Mouse (Mus musculus) intestine, embryonic 16.5 days (tissue): ENCODE results near the gene Prdx5. TPM values are rescaled to one million over a fixed set of nuclear protein-coding genes. Genes with fewer than 3 reads are reported as not detected.
A peak's percentile ranks its signal among the peaks of the same experiment; 100 is the strongest.
"Not testable (repeated sequence)": the region's sequence is repeated elsewhere in the genome, so short reads cannot be mapped to it uniquely, and the experiment has no call there.

Experiments
- ATAC-seq: fragments of 200-750 bp; cut with Nextera tagmentation; 2 replicates; pipeline ENCODE4 v1.8.0; 2017; ENCODE audit warnings: moderate TSS enrichment, moderate library complexity
- H3K27ac ChIP-seq: fragments of 300-500 bp; sonication (generic); 2 replicates; pipeline ENCODE4 v1.5.1; 2014; ENCODE audit warnings: mild to moderate bottlenecking, low read length
- H3K27me3 ChIP-seq: fragments of 300-500 bp; sonication (generic); replicated peaks from 2 replicates; pipeline ENCODE4 v1.6.1; 2014; ENCODE audit warnings: low read length, control low read depth, mixed read lengths; ENCODE audit not compliant: control insufficient read depth, insufficient read depth
- H3K36me3 ChIP-seq: fragments of 300-500 bp; sonication (generic); 2 replicates; pipeline ENCODE4 v1.6.1; 2014; ENCODE audit warnings: low read length, control low read depth; ENCODE audit not compliant: control insufficient read depth, insufficient read depth
- H3K4me1 ChIP-seq: fragments of 300-500 bp; sonication (generic); 2 replicates; pipeline ENCODE4 v1.6.1; 2014; ENCODE audit warnings: low read length, control low read depth, mixed read lengths; ENCODE audit not compliant: control insufficient read depth, insufficient read depth
- H3K4me2 ChIP-seq: fragments of 300-500 bp; sonication (generic); 2 replicates; pipeline ENCODE4 v1.6.1; 2014; ENCODE audit warnings: low read depth, low read length, control low read depth
- H3K4me3 ChIP-seq: fragments of 300-500 bp; sonication (generic); 2 replicates; pipeline ENCODE4 v1.5.1; 2014; ENCODE audit warnings: mild to moderate bottlenecking, low read length
- H3K9ac ChIP-seq: fragments of 300-500 bp; sonication (generic); 2 replicates; pipeline ENCODE4 v1.6.1; 2014; ENCODE audit warnings: low read depth, low read length
- H3K9me3 ChIP-seq: fragments of 300-500 bp; sonication (generic); 2 replicates; pipeline ENCODE4 v1.6.1; 2016; ENCODE audit warnings: low read length, control low read depth; ENCODE audit not compliant: control insufficient read depth
- WGBS: fragments of 180-500 bp; shearing (Covaris S2); extraction: QIAGEN DNeasy Blood & Tissue Kit; methylation state at CpG from one replicate; pipeline ENCODE4 v1.1.7; 2014; 5-methylcytosine and 5-hydroxymethylcytosine counted together
- polyA plus RNA-seq: library from polyadenylated mRNA; unstranded; fragments of >200 nt; fragmentation: Nextera tagmentation; extraction: Ambion mirVana; gene quantifications from 2 replicates; pipeline ENCODE4 v1.2.1, GENCODE M21; 2015

The Prdx5 gene
- polyA plus RNA-seq, 1 experiment from 2014 or later, result 234 TPM

DNA sequence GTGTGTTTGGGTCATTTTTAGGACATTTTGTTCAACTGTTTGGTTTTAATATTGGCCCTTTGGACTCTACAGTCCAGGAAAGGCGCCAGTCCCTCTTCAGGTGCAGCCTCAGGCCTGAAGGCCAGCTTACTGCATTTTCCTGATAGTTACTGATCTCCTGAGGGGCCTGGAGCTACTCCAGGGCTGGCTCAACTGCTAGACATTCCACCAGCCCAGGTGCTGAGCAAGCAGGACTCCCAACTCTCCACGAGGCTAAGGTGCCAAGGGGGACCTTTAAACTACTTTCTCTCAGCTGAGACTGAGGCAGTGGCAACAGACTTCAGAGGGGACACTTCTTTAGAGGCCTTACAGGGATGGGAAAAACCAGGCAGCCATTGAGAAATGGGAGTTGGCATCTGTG lies 5.1 kb downstream of the Prdx5 start:
- H3K9ac ChIP-seq, result no peak overlapping the region
- no peaks in the 10 kb centered on the region for H3K9me3 ChIP-seq
- H3K27ac ChIP-seq, result no peak overlapping the region
- peaks cover 6% of the 10 kb centered on the region; the same call in 1 of the 2 replicates for H3K36me3 ChIP-seq
- 78% methylated on average over 2 of the region's 2 CpGs for WGBS
- no peak for ATAC-seq
- no peak overlapping the region for H3K4me3 ChIP-seq
- H3K4me1 ChIP-seq, result peaks cover 7% of the 10 kb centered on the region
- no peaks in the 10 kb centered on the region for H3K27me3 ChIP-seq
- H3K4me2 ChIP-seq, result no peak overlapping the region

DNA sequence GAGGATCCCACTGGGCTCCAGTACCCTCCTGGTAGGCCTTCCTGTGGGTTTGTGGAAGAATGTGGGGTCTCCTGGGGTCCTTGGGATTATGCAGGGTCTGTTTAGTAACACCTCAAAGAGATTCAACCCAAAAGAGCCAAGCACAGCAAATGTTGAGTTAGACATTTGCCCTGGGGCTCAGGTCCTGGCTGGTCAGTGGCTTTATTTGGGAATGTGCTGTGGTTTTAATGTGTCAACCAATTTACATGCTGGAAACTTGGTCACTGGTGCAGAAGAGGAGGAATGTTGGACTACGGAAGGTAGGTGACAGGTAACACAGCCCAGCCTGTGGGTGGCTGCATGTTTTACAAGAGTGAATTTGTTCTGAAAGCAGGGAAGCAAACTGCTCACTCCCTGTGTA lies 6.9 kb downstream of the Prdx5 start:
- WGBS, result 86% methylated on average over 1 of the region's 1 CpGs
- Histone ChIP-seq H3K27ac (no peak overlapping the region), H3K9me3 (no peaks in the 10 kb centered on the region)

DNA sequence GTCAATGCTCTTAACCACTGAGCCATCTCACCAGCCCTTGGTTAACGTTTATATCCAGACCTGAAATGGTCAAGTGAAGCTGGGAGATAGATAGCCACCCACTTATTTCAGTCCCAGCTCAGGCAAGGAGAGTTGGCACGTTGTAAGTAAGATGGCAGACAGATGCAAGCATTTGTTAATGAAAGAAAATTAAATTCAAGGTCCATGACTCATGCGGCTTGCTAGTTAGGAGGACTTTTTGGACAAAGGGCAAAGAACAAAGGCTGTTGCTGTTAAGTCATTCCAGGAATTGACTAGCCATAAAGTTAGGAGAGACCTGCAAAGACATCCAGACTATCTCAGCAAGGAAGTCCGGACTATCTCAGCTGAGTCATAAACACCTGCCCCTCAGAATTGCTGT lies 10.3 kb downstream of the Prdx5 start:
- Histone ChIP-seq H3K4me1 (no peaks in the 10 kb centered on the region), H3K4me2 (no peak overlapping the region), H3K27ac (no peak overlapping the region), H3K9me3 (no peaks in the 10 kb centered on the region), H3K27me3 (no peaks in the 10 kb centered on the region), H3K4me3 (no peak overlapping the region), H3K36me3 (0 out of 2 replicates have a peak, but pooled peaks cover 3% of the 10 kb centered on the region), H3K9ac (no peak overlapping the region)
- ATAC-seq, result no peak
- 71% methylated on average over 4 of the region's 4 CpGs for WGBS

More for the DNA sequence above, 6.9 kb downstream of the Prdx5 start:
- H3K4me2 ChIP-seq, result no peak overlapping the region
- H3K27me3 ChIP-seq, result no peaks in the 10 kb centered on the region
- peaks cover 6% of the 10 kb centered on the region; the same call in 1 of the 2 replicates for H3K36me3 ChIP-seq
- H3K4me3 ChIP-seq, result no peak overlapping the region
- H3K4me1 ChIP-seq, result 0 out of 2 replicates have a peak, but pooled peaks cover 2% of the 10 kb centered on the region
- no peak overlapping the region for H3K9ac ChIP-seq
- no peak for ATAC-seq

DNA sequence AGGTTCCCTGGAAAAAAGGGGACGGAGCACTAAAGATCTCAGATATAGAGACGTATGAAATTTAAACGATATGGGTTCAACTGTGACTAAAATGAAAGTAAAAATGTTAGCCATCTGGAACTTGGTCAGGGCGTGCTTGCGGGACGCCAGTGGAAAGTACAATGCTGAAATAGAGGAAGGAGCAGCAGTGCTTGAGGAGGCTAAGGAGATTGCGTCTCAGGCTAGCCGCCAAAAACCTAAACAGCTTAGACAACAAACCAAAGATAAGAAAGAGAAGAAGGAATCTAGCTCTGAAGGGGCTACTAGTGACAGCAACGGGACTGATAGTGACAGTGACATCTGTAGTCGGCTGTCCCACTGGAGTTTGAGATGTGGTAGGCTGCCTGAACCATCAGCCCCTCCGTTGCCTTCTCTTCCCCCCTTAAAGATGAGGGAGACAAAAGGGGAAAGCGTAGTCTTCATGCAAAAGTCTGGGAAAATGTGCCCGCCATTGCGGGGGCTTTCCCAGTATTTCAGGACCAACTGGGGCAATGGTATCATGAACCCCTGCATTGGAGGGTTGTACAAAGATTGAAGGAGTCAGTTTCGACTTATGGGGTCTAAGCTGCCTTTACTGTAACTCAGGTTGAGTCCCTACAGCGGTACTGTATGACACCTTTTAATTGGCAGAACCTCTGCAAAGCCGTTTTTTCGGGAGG lies 14.1 kb downstream of the Prdx5 start:
- 86% methylated on average over 18 of the region's 18 CpGs for WGBS
- not testable (repeated sequence) for ATAC-seq, H3K27ac ChIP-seq, H3K4me1 ChIP-seq, H3K36me3 ChIP-seq, H3K27me3 ChIP-seq, H3K4me3 ChIP-seq, H3K9me3 ChIP-seq, H3K9ac ChIP-seq, H3K4me2 ChIP-seq

DNA sequence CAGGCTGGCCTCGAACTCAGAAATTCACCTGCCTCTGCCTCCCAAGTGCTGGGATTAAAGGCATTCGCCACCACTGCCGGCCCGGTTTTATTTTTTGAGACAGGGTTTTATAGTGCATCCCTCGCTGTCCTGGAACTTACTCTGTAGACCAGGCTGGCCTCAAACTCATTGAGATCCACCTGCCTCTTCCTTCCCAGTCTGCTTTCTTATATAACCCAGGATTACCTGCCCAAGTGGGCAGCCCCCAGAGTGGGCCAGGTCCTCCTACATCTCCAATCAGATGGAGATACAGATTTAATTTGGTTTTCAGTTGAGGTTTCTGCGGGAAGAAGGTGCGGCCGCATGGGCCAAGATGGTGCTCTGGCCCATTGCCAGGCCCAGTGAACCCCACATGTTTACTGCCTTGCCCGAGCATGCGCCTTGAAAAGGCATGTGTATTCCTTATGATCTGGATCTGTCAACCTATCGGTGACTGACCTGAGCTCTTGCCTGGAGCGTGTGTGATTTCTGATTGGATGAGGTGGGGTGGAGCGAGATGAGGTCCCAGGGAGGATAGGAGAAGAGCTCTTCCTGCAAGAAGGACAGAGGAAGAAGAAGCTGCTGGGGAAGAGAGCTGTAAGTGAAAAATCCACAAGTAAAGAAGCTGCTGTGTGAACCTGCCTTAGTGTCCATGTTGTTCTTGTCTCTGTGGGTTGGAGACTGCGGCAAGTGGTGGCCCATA lies 16.0 kb downstream of the Prdx5 start:
- Histone ChIP-seq H3K36me3 (no peaks in the 10 kb centered on the region), H3K4me2 (no peak overlapping the region), H3K4me1 (peaks cover 2% of the 10 kb centered on the region), H3K4me3 (no peak overlapping the region), H3K9ac (no peak overlapping the region), H3K27ac (no peak overlapping the region), H3K9me3 (no peaks in the 10 kb centered on the region), H3K27me3 (no peaks in the 10 kb centered on the region)
- ATAC-seq, result no peak
- 91% methylated on average over 14 of the region's 14 CpGs for WGBS

DNA sequence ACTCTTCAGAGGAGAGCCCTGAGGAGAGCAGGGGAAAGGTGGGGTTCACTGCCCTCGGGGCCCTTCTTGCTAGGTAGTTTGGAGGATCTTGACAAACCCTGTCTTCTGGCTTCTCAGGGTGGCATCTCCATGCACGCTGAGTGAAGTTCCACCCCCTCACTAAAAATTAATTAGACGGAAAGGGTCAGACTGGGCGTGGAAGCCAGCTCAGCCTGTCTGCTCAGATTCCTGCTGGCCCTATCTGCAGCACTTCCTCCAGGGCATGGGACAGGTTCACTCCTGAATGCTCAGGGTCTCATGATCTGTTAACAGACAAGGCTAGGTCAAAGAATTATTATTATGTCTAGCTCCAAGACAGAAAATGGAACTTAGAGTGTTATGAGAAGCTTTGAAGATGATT lies 17.4 kb downstream of the Prdx5 start:
- Histone ChIP-seq H3K27me3 (no peaks in the 10 kb centered on the region), H3K9me3 (no peaks in the 10 kb centered on the region), H3K36me3 (no peaks in the 10 kb centered on the region), H3K27ac (no peak overlapping the region), H3K4me2 (no peak overlapping the region), H3K4me3 (no peak overlapping the region), H3K4me1 (peaks cover 2% of the 10 kb centered on the region), H3K9ac (no peak overlapping the region)
- WGBS, result 56% methylated on average over 4 of the region's 4 CpGs
- ATAC-seq, result peak; percentile 69; the same call in 1 of the 2 replicates

DNA sequence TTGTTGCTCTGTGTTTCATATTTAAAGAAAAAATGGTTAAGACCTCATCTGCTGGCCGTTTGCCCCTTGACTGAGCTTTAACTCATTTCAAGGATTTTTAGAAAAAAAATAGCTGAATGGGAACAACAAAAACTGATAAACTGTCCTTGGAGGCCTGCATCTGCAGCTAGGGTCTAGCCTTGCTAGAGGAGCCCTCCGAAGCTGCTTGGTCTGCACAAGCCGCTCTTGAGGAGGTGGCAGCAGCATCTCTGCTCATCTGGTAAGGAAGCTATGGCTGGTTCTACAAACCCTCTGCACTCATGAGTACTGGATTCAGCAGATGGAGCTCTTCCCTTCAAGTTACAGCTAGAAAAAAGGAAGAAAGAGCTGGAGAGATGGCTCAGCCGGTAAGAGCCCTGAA lies 31.9 kb downstream of the Prdx5 start:
- no peak overlapping the region for H3K27ac ChIP-seq
- 87% methylated on average over 4 of the region's 4 CpGs for WGBS

DNA sequence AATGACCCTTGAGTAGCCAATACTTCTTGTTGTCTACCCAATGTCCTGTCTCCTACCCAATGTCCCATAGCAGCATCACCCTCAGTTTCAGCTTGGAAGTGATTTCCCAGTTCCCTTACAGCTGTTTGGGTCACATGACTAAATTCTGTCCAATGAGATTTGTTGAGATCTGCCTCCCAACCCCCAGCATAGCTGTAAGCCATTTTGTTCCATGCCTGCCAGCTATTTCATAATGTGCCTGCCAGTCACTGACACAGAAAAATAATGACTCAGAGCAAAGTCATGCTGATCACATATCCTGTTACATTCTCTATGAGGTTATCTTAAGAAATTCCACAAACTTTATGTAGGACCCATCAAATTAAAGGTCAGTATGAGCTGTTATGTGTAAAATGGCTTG lies 33.1 kb downstream of the Prdx5 start:
- H3K27ac ChIP-seq, result no peak overlapping the region
- H3K9me3 ChIP-seq, result peaks cover 3% of the 10 kb centered on the region; the same call in 1 of the 2 replicates
- H3K9ac ChIP-seq, result no peak overlapping the region
- H3K27me3 ChIP-seq, result no peaks in the 10 kb centered on the region
- ATAC-seq, result no peak
- no peaks in the 10 kb centered on the region for H3K4me1 ChIP-seq
- H3K4me3 ChIP-seq, result no peak overlapping the region
- no peak overlapping the region for H3K4me2 ChIP-seq
- H3K36me3 ChIP-seq, result no peaks in the 10 kb centered on the region

More for the DNA sequence above, 31.9 kb downstream of the Prdx5 start:
- Histone ChIP-seq H3K9ac (no peak overlapping the region), H3K9me3 (peaks cover 3% of the 10 kb centered on the region; the same call in 1 of the 2 replicates), H3K4me2 (no peak overlapping the region), H3K4me1 (no peaks in the 10 kb centered on the region), H3K27me3 (no peaks in the 10 kb centered on the region), H3K36me3 (no peaks in the 10 kb centered on the region), H3K4me3 (no peak overlapping the region)
- ATAC-seq, result no peak

DNA sequence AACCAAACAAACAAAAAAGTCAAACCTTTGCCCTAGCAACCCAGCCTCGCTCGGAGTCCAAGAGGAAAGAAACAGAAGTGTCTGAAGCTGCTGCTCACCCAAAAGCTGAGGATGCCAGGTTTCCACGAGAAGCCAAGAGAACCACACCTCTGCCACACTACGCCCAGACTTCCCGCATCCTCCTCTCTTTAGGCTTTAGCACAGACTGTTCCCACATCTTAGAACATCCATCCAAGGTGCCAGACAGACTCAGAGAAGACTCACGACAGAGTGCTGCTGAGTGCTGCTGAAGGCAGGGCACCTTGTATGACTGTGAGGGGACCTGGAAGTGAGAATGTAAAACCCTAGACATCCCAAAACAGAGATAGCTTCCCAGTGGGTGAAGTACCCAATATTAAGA lies 34.1 kb downstream of the Prdx5 start:
- Histone ChIP-seq H3K9me3 (peaks cover 3% of the 10 kb centered on the region; the same call in 1 of the 2 replicates), H3K9ac (no peak overlapping the region), H3K36me3 (no peaks in the 10 kb centered on the region), H3K4me2 (no peak overlapping the region), H3K4me3 (no peak overlapping the region), H3K27ac (no peak overlapping the region), H3K4me1 (no peaks in the 10 kb centered on the region), H3K27me3 (no peaks in the 10 kb centered on the region)
- ATAC-seq, result no peak
- WGBS, result 83% methylated on average over 6 of the region's 6 CpGs
